Mouse (Mus musculus) spleen, postnatal 36 days (tissue): ENCODE data around the gene Myof.
A peak's percentile ranks its signal among the peaks of the same experiment; 100 is the strongest.

ENCODE experiments used
- DNase-seq, 2 experiments: peaks; one replicate each; pipeline ENCODE4 v3.0.0; 2022; ENCODE audit warnings: low spot score in 2 of 2, mixed read lengths in 1 of 2

The Myof gene

DNA sequence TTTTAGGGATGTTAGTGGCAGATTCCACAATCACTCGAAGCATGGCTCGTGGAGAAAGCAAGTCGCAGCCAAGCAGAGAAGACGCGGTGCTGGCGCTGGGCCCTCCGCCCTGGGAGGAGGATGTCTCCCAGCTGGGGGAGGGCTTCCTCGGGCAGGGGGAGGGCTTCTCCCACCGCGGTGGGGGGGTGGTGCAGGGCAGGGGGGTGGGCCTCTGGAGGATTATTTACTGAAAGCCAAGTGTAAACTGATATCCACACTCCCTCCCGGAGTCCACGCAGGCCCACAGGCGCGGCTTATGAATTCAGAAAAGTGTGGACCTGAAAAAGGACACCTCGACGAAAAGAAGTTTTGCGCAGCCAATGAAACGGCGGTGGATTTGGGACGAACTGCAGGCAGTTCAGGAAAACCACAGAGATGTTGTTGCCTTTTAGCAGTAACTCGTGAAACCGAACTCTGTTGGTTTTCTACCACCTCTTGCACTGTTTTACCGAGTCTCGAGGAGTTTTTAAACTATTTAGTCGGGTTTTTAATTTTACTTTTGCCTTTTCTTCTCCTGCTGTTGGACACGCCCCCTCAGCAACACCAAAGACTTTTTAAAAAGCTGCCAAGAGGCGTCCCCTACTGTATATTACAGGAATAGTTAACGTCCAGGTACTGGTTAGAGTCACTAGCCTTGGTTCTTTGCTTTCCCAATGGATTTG lies at the start of gene Myof:
Gene Myof (minus strand): TSS at position 297 of the 701 bp plus-strand sequence.
- DNase-seq, result peak; percentile 29 to 47

GRCm38 (mm10) chr19:38091512-38091985 lies 48.2 kb upstream of the Myof start:
- peak; percentile 3 to 4 for DNase-seq

DNA sequence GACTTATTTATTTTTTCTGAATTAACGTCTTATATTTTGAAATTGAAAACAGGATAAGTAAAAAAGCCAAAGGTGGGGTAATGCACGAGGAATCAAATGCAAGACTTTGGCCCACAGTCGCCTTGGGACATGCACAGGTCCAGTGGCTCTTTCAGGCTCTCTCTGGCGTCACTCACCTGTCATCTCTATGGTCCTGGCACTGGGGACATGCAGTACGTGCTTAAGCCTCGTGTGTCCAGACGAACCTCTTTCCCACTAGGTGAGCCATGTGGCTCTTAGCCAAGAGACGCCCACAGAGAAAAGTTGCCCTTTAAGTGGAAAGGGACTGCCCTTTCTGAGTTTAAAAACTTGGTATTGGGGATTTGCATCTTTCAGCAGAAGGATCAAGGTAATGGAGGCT lies 46.0 kb upstream of the Myof start:
- no peak for DNase-seq

DNA sequence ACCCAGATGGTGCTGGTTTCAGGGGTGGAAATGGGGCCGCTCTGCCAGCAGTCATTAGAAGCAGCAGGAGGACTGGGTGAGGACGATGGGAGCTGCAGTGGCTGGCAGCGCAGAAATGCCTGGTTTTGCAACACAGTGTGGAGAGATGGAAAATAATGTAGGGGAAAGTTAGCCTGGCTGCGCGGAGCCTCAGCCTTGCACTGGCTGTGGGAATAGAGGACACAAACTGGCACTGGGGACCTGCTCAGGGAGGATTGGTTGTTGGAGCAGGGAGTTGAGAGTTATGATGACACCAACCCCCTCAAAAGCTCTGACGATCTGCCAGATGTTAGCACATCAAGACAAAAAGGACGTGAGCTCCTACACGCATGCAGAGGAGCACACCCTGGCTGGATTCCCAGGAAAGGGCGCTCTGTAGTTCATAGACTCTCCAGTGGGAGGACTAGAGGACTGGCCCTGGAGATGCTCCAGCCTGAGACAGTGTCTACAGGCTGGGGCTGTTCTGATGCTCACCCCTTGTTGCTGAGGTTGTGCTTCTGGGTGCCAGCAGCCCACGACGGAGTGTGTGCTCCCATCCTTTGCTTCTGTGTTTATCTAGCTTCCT lies 43.7 kb upstream of the Myof start:
- DNase-seq, result no peak

DNA sequence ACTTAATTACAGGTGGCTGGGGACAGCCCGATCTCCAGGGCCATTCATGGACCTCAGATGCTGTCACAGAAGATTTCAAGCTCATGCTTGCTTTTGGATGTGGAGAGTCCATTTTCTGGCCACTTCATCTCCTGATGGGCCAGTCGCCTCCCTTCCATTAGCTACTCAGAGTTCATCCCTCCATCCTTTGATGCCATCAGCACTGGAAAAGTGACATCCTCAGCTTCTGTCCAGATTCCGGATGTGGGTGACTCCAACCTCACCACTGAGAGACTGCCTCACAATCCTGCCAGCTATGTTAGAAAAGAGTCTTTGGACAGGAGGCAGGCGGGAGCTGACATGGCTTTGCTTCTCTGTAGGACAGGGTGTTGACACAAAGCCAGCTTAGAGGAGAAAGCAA lies 42.5 kb upstream of the Myof start:
- no peak for DNase-seq

DNA sequence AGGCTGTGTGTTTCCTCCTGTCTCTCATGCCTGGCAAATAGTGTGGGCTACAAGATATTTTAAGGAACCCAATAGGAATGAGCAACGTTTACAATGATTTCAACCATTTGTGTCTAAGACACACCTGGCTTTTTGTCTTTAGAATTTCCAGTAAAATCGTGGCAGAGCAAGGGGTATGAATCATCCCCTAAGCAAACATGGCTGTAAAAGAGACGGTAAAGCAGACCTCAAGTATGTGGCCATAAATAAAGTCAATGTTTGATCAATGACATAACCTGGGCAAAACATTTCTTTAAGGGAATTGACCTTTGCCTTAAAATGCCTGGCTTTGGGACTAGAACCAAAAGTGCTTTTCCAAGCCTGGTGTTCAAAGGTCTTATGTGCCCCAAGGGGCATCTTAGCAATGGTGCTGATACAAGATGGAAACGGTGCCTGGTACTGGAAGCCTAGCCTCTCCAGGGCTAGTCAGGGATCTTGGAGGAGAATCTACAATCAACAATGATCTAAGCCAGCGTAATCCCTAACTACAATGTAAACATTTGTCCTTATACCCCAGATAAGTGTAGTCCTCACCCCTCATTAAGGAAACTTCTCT lies 39.7 kb upstream of the Myof start:
- no peak for DNase-seq

GRCm38 (mm10) chr19:38081361-38081760 lies 38.0 kb upstream of the Myof start:
- no peak for DNase-seq

GRCm38 (mm10) chr19:38077851-38078540 lies 34.6 kb upstream of the Myof start:
- DNase-seq, result no peak

- DNase-seq, result no peak
Observed at GRCm38 (mm10) chr19:38076251-38076650, 32.9 kb upstream of the Myof start.

DNA sequence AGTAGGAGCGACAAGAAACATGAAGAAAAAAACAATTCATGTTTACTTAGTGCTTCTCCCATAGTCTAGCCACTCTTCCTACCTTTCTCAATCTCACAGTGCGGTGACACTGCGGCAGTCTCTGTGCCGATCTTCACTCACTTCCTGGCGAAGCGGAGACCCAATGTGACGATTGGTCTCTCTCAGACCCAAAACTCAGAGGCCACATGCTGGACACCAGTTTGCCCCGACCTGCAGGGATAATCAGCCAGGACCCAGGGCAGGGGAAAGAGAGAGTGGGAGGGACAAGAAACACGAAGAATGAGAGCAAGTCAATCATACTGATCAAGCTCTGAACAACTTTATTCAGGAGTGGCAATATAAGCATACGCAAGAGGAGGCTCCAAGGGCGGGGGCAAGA lies 31.7 kb upstream of the Myof start:
- DNase-seq, result no peak

DNA sequence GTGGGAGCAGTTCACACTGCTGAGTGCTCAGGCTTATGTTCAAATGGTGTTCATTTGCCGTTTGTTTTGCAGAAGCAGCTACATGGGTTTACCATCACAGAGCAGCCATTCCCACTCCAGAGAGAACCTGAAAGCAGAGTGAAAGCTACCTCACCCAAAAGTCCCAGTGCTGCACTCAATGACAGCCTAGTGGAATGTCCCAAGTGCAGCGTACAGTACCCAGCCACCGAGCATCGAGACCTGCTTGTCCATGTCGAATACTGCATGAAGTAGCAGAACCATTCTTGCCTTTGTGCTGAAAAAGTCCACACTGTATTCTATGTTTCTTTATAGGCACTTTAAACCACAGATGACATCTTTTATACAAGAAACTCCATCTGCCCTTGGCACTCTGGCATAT lies 29.8 kb upstream of the Myof start:
- no peak for DNase-seq

DNA sequence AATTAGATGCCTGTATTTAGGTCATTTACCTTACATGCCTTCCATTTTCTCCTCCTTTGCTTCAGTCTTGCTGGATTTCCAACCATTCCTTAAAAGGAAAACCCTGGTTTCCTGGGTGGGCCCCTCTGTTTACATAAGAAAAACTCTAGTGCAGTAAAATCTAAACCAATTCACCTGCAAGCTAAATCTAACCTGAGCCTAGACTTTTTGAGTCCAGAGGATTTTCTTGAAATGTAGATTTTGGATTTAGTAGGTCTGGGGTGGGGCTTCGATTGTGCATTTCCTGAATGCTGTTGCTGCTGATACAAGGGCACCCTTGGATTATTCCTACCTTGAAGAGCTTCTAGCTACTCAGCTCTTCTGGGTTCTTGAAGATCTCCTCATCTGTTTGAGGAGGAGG lies 20.7 kb upstream of the Myof start:
- no peak for DNase-seq

DNA sequence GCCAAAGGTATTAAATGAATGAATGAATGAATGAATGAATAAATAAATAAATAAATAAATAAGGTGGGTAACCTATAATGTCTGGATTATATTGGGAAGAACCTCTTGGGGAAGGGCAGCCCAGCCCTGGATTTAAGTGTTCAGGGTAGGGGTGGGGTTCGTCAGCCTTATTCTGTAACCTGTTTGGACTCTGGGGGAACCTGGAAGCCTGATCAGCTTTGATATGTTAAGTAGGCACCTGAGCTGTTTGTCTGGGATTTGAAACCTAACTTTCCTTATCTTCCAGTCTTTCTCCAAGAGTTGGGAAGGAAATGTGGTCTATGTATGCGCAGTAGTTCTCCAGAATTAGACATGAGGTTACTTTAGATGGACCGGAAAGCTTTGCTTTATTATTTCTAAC lies 19.8 kb upstream of the Myof start:
- DNase-seq, result no peak

DNA sequence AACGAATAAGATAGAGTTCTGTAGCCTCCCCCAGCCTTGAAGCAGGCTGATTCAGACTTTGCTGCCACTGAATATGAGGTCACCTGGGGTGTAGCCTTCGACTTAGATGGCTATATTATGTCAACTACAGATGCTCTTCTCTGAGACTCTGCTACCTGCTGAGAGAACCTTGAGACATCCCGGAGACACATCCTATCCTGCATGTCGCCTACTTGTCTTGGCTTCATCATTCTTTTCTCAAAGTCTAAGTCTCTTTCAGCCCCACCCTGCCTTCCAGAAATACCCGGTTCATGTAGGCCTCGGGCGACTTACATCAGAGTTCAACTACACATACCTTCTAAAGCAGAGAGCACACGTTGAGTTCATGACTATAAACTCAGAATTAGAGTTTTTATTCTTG lies 13.6 kb upstream of the Myof start:
- no peak for DNase-seq

DNA sequence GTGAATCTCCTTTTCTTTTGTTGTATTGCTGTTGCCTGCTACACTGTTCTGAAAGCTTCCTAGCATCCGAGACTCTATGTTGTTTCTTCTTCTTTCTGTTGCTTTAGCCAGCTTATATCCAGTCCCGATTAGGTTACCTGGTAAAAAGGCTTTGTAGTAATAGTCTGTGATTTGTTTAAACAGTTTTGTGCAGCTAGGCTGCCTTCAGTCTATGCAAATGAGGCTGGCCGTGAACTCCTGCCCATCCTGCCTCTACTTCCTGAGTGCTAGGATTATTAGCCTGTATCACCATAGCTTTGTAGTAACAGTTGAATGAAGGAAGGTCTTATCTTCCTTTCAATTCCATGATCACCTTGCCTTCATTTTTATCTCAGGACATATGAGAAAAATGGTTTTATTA lies 12.9 kb upstream of the Myof start:
- DNase-seq, result no peak

GRCm38 (mm10) chr19:38055798-38056197 lies 12.4 kb upstream of the Myof start:
- no peak for DNase-seq

DNA sequence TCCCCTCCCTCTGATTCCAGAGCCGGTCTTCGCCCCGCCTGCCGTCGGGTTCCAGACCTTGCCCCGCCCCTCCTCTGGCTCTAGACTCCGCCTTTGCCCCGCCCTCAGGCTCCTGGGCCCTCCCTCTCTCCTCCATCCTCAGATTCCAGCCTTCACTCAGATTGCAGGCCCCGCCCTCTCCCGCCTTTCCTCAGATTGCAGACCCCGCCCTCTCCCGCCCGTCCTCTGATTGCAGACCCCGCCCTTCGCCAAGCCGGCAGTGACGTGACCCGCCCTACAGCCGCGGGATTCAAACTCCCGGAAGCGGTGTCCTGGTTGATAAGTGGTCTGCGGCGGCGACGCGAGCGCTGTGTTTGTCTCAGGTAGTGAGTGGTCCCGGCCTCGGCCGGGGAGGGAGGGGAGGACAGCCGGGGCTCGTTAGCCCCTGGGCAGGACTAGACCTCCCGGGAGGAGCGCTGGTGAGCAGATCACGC lies 11.4 kb upstream of the Myof start, which contains the start of gene Cep55:
Gene Cep55 (plus strand): TSS at position 292 of the 473 bp plus-strand sequence.
- peak; percentile 93 to 94 for DNase-seq

GRCm38 (mm10) chr19:38054149-38054719 lies 10.9 kb upstream of the Myof start:
- peak; percentile 71 to 79 for DNase-seq

- DNase-seq, result no peak
Observed at GRCm38 (mm10) chr19:38053227-38054041, 10.1 kb upstream of the Myof start.

DNA sequence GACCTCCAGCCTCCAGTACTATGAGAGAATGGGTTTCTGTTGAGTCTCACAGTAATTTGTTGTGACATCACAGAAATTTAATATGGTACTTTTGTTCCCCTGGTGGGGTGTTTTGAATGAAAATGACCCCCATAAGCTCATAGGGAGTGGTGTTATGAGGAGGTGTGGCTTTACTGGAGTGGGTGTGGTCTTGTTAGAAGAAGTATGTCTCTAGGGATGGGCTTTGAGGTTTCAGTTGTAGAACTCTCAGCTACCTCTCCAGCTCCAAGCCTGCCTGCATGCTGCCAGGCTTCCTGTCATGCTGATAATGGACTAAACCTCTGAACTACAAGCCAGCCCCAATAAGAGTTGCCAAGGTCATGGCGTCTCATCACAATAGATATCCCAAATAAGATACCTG lies 6.3 kb upstream of the Myof start:
- DNase-seq, result no peak

- DNase-seq, result no peak
Observed at GRCm38 (mm10) chr19:38045198-38045597, 1.8 kb upstream of the Myof start.
